Mouse (Mus musculus): ENCODE measurements at regions not wholly inside any gene's neighbourhood (a gene's known extent, or its start where the extent isn't known, plus 50 kb on each side); places are given as distances from the start of the nearest gene placed in this dataset.

DNA sequence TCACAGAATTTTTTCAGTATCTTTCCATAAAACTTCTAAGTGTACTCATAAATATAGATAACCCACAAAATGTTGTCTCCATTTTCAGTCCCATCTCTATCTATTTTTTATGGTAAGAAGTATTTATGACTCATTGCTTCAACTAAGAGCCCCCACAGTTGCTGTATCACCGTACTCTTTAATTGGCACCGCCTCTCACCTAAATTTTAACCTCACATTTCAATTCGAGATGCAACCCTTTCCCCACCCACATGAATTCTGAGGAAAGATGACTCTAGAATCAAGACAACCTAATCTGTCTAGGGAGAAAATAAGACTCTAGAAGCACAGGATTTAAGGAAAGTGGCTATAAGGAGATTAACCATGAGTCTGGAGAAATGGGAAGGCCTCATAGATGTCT lies 223.7 kb upstream of the Isl1 start:
- no peak for TF ChIP-seq CTCF (IDR thresholded peaks at IDR 0.05; ENCODE audit: low read depth)
- TF ChIP-seq EP300 (optimal IDR thresholded peaks at IDR 0.05), result no peak

Data from stomach, postnatal 0 days (tissue).